Mouse (Mus musculus) kidney, adult 8-10 months (tissue): ENCODE measurements around the gene Naa15.

Source experiments
- DNase-seq, 2 experiments: peaks; one replicate each; pipeline ENCODE4 v3.0.0; 2022

Gene Naa15

DNA sequence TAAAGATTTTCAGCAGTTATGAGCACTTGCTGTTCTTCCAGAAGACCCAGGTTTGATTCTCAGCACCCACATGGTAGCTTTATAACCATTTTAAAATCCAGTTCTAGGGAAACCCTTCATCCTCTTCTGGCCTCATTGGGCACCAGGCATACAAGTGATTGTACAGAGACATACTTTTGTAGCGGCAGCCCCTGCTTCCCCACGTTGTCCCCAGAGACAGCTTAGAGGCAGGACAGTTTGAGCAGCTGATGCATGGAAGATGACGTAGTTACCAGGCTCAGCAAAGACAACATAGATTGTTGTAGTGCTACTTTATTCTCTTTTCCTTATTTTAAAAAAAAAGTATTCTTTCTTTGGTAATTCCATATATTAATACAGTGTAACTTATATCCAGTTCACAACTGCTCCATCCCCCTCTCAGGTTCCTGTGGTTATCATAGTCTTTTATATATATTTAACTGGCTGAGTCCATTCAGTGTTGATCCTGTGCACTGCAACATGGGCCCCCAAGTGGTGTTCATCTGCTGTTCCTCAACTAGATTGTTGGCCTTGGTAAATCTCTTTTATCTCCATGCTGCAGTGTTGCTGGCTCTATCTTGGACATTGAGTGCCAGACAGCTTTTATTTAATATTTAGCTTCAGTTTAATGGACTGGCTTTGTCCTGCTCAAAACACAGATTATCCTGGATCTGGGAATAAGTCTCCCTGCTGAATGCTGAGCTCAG lies 20.1 kb downstream of the Naa15 start:
- DNase-seq: no peak

DNA sequence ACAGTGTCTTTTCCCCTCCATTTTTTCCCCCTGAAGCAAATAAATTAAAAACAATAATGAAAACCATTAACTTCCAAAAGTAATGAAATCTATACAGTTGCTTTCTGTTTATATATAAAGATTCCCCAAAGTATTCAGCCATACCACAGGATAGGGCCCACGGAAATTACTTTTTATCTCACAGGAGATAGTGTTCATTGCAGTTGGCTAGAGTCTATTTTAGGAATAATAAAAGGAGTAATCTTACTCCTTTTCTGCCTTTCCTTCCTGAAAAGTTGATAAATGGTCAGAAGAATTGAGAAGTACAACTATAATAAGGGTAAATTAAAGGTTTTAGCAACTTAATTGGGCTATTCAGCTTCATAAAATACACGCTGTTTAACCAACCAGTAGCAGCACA lies 53.6 kb downstream of the Naa15 start:
- no peak for DNase-seq

DNA sequence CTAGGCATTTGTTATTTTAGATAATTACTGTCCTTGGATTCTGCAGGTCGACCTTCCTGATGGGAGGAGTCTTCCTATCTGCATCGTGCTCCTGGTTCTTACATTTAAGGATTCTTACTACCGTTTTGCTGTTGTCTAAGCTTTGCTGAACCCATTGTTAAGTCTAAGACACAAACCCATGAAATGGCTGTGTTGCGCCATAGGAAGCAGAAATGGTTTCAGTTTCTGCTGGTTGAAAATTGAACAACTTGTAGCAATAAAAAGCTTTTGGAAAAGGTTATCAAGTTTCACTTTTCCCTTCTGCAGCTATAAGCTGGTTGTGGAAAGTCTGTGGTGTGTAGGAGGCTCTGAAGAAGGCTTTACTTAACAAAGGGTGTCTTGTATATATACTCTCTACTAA lies 60.8 kb downstream of the Naa15 start:
- DNase-seq: no peak

DNA sequence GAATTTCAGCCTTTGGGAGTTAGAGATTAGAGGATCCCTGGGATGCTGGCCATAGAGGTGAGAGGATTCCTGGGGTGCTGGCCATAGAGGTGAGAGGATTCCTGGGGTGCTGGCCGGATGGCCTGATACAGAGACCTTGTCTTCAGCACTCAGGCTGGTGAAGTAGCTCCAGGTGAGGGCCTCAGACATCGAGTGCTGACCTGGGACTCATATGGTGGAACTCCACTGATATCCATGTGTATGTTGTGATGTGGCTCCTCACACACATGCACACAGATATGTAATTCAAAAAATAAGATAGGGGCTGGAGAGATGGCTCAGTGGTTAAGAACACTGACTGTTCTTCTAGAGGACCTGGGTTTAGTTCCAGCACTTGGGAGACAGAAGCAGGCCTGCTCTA lies 64.9 kb downstream of the Naa15 start:
- no peak for DNase-seq

DNA sequence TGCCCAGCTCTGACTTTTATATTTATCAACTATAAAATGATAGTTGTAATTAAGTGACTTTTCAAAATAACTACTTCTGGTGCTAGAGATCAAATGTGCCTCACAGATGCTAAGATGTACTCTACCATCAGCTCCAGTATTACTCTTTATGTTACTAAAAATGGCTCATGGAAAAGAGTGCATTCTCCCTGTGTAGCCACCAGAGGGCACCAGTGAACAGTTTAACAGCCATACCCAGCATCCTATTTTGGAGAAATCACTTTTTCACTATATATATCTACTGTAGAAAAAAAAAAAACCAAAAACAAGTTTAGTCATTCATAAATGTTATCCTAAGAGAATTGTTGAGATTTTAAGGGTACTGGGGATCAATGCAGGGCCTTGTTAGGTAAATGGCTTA lies 66.1 kb downstream of the Naa15 start:
- peak; percentile 12 to 29 for DNase-seq

DNA sequence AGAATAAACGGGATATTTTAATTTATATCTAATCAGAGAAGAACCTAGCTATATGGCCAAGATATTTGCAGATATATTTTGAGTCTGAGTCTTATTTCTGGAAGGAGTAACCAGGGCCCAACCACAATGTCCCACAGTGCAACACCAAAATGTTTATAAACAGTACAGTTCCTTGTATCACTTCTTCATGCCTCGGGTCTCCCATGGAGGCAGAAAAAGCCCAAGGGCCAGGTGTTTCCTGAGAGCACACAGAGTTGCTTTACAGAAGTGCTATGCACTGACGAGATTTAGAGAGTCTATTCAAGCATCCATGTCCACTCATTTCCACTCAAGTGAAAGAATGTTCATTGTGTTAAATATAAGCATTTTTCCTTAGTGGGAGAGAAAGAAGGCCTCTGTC lies 66.9 kb downstream of the Naa15 start:
- no peak for DNase-seq

DNA sequence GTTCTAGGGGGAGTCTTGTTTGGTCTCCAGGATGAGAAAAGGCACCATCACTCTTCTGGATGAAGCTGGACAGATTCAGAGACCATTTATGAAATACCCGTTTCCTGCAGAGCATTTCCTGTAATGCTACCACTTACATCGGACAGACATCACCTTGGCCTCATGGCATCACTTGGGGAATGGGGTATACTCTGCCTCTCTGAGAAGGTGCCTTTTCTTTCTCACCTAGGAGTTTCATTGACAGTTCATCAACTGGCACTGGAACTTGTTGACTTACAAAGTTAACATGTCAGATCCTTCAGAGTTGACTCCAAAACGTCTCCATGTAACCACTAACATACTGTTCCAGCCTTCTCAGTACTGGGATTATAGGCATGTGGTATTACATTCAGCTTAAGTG lies 67.8 kb downstream of the Naa15 start:
- DNase-seq: no peak

DNA sequence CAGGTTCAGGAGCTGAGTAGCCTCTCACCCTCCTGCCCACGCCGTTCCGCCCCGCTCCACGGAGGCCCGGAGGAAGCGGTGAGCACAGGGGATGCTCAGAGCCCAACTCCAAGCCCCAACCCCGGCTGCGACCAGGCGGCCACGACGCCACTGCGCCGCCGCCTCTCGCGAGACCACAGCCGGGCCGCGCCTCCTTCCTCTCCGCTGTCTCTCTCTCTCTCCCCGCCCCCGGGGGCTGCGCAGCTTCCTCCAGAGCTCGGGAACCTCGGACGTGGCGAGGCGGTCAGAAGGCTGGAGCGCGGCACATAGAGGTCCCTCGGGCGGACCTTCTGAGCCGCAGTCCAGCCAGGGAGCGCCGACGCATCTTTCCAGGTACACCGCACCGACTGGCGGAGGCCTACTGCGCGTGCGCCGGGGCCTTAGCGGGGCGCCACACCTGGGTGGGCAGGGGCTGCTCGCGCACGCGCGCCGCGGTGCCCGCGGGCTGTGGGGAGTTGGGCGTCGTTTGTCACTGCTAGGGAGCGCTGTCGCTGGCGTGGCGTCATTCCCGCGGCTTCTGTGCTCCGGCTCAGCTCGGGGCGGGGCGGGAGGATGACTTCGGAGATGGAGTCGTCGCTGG lies 68.9 kb downstream of the Naa15 start, which contains the start of gene Rab33b:
Gene Rab33b, plus strand, starts transcription at position 180 of the 619 bp plus-strand sequence.
- peak; percentile 96 to 97 for DNase-seq

DNA sequence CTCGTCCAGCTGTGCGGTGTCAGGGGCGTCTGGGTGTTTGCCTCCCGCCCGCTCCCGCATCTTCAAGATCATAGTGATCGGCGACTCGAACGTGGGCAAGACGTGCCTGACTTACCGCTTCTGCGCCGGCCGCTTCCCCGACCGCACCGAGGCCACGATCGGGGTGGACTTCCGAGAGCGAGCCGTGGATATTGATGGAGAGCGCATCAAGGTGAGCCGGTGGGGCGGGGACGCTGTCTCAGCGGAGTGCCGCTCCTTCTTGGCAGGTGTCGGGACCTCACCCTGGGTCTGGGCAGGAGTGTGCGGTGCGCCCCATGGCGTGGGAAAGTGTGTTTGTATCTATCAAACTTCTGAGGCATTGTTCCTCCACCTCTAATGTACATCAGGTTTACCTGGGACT lies 69.4 kb downstream of the Naa15 start:
- no peak for DNase-seq

DNA sequence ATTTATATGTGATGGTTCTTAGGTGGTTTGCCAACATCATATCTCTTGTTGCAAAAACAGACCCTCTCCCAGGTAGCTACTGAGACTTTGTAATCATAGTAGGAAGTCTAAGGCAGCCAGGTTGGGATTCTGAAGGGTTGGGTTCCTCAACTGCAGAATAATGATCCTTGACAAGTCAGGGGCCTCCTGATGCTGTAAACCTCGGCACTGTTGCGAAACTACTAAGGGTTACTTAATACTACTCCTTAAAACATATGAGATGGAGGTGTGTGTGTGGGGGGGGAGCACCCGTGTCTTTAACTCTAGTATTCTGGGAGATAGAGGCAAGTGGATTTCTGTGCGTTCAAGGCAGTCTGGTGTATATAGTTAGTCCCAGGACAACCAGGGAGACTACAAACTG lies 70.4 kb downstream of the Naa15 start:
- no peak for DNase-seq

DNA sequence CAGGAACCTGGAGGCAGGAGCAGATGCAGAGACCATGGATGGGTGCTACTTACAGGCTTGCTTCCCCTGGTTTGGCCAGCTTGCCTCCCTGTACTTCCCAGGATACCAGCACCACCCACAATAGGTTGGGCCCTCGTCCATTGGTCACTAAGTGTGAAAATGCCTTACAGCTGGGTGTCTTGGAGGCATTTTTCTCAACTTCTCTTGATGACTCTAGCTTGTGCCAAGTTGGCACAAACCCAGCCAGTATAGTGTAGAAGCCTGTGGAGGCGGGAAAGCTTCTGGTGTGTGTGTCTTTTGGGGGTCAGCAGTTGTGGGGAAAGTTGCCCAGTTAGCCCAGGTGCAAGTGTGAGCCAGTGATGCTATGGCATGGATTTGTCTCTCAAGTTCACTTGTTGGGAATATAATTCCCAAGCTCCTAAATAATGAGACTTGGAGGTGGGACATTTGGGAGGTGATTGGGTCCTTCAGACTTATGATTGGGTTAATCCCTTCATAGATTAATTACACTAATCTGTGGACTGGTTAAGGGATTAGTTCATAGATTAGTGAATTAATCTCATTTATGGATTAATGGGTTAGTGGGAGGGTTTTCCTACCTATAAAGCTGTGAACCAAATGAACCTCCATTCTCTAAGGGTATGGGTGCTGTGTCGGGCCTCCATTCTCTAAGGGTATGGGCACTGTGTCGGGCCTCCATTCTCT lies 71.7 kb downstream of the Naa15 start:
- DNase-seq: no peak

DNA sequence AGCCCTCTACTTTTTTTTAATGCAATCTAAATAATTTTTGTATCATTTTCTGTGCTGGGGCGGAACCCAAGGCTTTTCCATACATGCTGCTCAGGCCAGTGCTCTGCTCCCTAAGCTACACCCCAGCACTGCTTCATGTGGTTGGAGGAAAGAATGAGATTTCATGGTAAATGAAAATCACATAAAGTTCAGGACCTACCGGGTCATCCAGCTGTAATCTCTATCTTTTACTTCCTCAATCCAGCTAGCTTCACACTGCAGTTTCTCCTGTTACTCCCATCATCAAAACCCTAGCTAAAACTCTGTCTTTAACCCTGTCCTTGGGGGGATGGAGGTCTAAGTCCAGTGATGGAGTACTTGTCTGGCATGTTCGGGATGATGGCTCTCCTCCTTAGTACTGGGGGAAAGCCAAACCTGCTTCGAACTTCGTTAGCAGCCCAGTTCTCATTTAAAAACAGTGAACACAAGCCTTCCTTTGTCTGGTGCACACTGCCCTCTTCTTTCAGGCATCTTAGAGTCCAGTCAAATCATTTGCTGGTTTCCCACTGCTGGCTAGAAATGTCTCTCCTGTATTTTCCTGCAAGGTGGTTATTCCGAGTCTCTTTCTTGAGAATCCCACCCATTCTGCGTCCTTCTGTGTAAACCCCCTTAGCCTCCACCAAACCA lies 75.3 kb downstream of the Naa15 start:
- no peak for DNase-seq

DNA sequence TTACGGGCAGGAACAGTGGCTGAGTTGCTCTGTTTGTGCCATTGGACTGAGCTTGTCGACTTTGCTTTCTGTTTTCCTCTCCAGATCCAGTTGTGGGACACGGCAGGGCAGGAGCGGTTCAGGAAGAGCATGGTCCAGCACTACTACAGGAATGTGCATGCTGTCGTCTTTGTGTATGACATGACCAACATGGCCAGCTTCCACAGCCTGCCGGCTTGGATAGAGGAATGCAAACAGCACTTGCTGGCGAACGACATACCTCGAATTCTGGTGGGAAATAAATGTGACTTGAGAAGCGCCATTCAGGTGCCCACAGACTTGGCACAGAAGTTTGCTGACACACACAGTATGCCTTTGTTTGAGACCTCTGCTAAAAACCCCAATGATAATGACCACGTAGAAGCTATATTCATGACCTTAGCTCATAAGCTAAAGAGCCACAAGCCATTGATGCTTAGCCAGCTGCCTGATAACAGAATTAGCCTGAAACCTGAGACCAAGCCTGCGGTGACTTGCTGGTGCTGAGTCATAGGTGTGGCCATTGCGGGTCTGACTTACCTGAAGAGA lies 78.4 kb downstream of the Naa15 start:
- DNase-seq: no peak

DNA sequence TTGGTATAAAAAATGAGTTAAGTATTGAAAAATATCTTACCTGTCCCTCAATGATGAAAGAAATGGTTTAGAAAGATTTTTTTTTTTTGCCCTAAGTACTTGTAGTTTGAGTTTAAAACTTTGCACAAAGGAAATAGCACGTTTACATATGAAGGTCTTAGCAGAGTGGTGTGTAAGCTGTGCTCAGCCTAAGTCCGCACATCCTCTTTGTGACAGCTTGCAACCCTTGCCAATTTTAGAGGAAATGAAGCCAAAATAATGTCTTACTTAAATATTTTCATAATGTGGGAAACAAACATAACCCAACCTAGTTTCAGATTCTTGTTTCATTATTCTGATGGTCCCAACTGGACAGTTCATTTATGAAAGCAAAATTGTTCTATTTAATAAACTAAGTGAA lies 79.5 kb downstream of the Naa15 start:
- DNase-seq: no peak

DNA sequence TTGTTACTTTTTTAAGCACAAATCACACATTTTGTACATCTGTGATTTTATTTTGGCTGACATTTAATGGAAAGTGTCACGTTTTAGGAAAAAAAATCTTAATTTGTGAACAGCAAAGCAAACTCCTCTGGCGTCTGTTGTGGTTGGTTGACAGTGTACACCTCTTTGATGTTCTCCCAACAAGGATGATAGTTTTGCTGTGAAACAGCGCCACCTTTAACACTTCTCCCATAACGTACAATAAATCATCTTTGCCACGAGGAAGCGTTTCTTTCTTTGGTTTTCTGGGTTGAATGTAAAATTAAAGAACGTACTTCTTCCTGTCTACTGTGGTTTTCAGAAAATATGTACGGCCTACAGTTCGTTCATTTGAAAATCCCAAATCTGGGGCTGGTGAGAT lies 80.7 kb downstream of the Naa15 start:
- DNase-seq: no peak

DNA sequence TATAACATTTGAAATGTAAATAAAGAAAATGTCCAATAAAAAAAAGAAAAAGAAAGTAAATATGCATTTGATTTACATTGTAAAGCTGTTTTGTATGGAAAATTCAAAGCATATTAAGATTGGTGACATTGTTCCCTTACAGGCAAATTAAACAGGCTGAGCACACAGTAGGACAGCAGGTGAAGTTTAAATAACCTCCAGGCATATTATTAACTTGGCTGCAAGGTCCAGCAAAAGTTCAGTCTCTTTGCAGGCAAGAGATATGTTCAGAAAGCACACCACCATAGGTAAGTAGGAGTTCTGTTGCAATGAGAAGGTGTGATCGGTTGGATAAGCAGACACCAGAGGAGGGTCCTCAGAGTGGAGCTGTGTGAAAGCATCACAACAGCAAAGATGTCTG lies 83.0 kb downstream of the Naa15 start:
- DNase-seq: no peak

DNA sequence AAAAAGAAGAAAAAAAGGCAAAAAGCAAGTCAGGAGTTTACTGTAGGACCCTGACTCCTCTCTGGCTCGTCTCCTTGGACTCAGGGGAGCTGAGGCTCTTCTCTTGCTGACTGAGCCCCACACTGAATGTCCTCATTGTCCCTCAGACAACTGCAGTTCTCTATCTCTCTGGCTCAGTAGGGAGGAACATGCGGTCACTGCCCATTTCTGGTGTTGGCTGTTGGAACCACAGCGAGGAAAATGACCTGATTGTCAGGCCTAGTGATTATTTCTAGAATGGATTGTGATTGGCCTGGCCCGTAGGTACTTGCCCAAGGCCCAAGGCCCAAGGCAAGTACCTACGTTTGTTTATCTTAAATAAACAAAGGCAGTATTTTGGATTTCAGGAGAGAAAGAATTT lies 83.7 kb downstream of the Naa15 start:
- no peak for DNase-seq

DNA sequence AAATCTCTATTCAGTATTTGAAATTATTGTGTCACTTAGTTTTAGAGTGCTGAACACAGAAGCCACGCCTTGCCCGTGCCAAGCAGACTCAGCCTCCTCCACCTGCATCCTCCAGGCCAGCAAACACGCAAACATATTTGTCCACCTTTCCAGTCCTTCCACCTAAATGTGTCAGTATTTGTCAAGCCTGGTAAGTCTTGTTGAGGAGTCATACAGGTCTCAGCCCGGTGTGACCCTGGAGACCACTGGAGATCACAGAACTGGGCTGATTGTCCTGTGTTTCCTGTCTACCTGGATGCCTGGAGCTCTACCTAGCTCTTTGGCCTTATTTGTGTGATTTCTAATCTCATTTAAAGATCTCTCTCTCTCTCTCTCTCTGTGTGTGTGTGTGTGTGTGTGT lies 84.9 kb downstream of the Naa15 start:
- no peak for DNase-seq

DNA sequence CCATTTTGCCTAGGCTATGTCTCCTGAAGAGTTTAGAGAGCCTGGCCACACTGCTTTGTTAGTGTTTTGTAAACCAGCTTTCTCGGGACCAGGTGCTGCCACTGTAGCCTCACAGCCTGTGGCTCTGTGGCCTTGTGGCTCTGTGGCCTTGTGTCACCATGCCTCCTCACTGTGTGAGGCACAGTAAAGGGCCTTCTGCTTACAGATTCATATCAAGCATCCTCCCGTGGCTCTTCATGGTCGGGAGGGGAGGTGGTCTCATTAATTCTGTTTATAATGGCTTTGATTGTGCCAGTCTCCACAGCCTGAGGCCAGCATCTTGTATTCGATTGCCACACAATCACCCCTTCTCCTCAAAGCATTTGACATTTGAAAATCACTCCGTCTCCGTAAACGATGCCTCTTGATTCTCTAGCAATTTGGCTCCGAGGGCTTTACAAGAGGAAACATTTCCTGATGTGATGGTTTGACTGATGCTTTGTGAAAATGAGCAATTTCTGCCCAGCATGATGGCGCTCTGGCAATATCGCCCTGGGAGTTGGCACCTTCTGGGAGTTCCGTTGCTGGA lies 89.5 kb downstream of the Naa15 start:
- DNase-seq: no peak

DNA sequence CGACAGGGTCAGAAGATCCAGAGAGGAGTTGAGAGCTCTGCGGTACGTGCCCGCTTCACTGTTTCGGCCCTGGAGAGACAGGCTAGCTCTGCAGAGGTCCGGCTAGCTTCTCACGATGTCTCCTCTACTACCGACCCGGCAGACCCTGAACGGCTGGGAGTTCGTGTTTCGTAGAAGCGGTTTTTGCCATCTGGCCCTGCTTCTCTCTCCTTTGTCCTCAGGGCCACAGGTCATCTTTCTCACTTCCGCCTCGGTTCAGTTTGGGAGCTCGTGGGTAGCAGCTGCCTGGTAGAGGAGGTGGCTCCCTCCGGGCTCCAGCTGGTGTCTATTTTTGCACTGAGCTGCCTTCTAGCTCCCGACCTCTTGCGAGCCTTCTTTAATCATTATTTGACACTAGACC lies 90.5 kb downstream of the Naa15 start:
- DNase-seq: peak; percentile 11 to 14

DNA sequence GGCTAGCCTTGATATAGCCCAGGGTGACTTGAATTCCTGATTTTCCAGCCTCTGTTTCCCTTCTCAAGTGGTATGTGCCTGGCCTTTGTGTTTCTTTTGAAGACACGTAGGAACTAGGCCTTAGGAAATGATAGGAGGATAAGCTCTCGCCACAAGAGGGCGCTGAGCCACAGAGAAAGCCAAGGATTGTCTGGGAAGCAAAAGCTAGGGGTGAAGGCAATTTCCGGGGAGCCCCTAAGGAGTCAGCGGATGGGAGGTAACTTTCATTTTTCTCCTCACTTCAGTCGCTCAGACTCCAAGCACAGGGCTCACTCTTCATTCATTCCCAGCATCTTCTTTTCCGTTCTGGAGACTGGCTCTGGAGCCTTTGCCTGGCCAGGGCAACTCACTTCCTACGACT lies 96.0 kb downstream of the Naa15 start:
- DNase-seq: peak; percentile 49 to 76

DNA sequence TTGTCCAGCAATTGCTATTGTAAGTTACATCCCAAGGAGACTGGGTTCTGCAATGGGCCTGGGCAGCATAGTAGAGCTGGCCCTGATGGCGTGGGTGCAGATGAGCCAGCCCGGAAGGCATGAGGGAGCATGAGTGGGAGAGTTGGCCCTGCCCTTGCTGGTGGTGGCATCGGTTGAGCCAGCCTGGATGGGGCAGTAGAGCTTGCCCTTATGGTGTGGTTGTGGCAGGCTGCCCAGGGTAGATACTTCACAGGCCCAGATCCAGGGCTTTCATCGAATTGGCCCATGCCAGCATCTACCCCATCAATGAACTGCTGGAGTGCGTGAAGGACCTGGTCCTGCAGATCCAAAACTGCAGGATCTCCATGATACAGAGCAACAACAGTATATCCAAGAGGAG lies 97.0 kb downstream of the Naa15 start:
- DNase-seq: no peak

DNA sequence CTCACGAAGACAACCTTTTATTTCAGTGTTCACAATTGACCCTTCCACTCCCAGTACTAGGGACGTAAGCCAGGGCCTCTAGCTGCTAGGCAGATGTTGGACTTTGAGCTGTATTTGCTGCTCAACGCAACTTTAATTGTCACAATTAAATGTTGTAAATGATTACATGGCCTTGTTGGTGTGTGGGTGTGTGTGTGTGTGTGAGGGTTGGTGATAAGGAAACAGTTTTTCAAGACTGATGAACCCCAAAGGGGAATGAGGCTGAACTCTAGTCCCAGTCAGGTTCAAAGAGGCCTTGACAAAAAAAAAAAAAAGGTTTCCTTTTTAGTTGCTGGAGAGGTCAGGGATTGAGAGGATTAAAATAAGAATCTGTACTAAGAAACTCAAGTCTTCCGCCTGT lies 102.5 kb downstream of the Naa15 start:
- peak in 1 of 2 experiments; percentile 5 for DNase-seq
